In genomic region chrX:142115779-142116178, GRCm38 (mm10) we compare ENCODE assay signal across 27 mouse cellular contexts.
"Had no signal": no experiment of that assay in that cellular context is flagged by ENCODE, and none has a peak within 500 bp of the region (broad histone marks: within the 10 kb centered on the region; RNA-seq: fewer than 3 reads in every experiment).

No protein-coding gene starts in this region.

- ATAC-seq: hindbrain, postnatal 0 days; intestine, embryonic 16.5 days; liver, embryonic 12.5 days had no signal

- H3K4me1 ChIP-seq: heart, embryonic 13.5 days; heart, embryonic 15.5 days; hindbrain, embryonic 13.5 days; hindbrain, embryonic 15.5 days; kidney, embryonic 15.5 days; limb, embryonic 13.5 days; limb, embryonic 15.5 days; liver, embryonic 12.5 days had no signal

- H3K9me3 ChIP-seq: heart, embryonic 13.5 days; heart, embryonic 15.5 days; hindbrain, embryonic 13.5 days; hindbrain, embryonic 15.5 days; kidney, embryonic 15.5 days; limb, embryonic 13.5 days; limb, embryonic 15.5 days; liver, embryonic 12.5 days had no signal

- H3K4me3 ChIP-seq: heart, adult 2 months; heart, embryonic 13.5 days; heart, embryonic 15.5 days; hindbrain, embryonic 13.5 days; hindbrain, embryonic 15.5 days; kidney, embryonic 15.5 days; limb, embryonic 13.5 days; limb, embryonic 15.5 days; liver, embryonic 12.5 days had no signal

- H3K36me3 ChIP-seq: heart, embryonic 13.5 days; heart, embryonic 15.5 days; hindbrain, embryonic 13.5 days; hindbrain, embryonic 15.5 days; kidney, embryonic 15.5 days; limb, embryonic 13.5 days; limb, embryonic 15.5 days; liver, embryonic 12.5 days had no signal

- H3K27ac ChIP-seq: heart, adult 2 months; heart, embryonic 13.5 days; heart, embryonic 15.5 days; hindbrain, embryonic 13.5 days; hindbrain, embryonic 15.5 days; hindbrain, postnatal 0 days; kidney, embryonic 15.5 days; kidney, postnatal 0 days; limb, embryonic 13.5 days; limb, embryonic 15.5 days; liver, embryonic 12.5 days; liver, embryonic 14.5 days had no signal

- H3K9ac ChIP-seq: heart, embryonic 13.5 days; heart, embryonic 15.5 days; hindbrain, embryonic 13.5 days; hindbrain, embryonic 15.5 days; kidney, embryonic 15.5 days; limb, embryonic 13.5 days; limb, embryonic 15.5 days; liver, embryonic 12.5 days; liver, embryonic 14.5 days had no signal

- DNase-seq: gastrocnemius, postnatal 14 days; gastrocnemius, postnatal 36 days; heart, adult 11 months; heart, adult 2 months; heart, postnatal 14 days; heart, postnatal 36 days; kidney, adult 11 months; kidney, adult 2 months; kidney, adult 9 months; kidney, postnatal 14 days; kidney, postnatal 36 days; layer of hippocampus, adult 9-11 months; layer of hippocampus, postnatal 36 days; left cerebral cortex, postnatal 4 days had no signal

- H3K4me2 ChIP-seq: heart, embryonic 11.5 days; heart, embryonic 13.5 days; heart, embryonic 15.5 days; hindbrain, embryonic 13.5 days; hindbrain, embryonic 15.5 days; kidney, embryonic 15.5 days; limb, embryonic 13.5 days; limb, embryonic 15.5 days; liver, embryonic 12.5 days had no signal
